Mouse (Mus musculus) testis, adult 2 months (tissue): ENCODE results near the gene Actg1.

Source experiments
- CTCF ChIP-seq: fragments of 200-500 bp; IDR thresholded peaks from 2 replicates; pipeline ENCODE4 v1.5.1; 2012; ENCODE audit warnings: low read depth, mild to moderate bottlenecking, inconsistent platforms, low read length, moderate library complexity; ENCODE audit not compliant: control insufficient read depth, insufficient read depth, insufficient replicate concordance
- POLR2A ChIP-seq: fragments of 200-500 bp; IDR thresholded peaks from 2 replicates; pipeline ENCODE4 v1.6.1; 2012; ENCODE audit warnings: low read depth, mild to moderate bottlenecking, inconsistent platforms, low read length, moderate library complexity; ENCODE audit not compliant: control insufficient read depth

GRCm38 (mm10) chr11:120316690-120317254 lies 31.6 kb downstream of the Actg1 start:
- TF ChIP-seq CTCF (no peak), POLR2A (no peak; the same call in 1 of the 2 replicates)
